Mouse (Mus musculus) ovary, postnatal 36 days (tissue): ENCODE measurements at regions not wholly inside any gene's neighbourhood (a gene's known extent, or its start where the extent isn't known, plus 50 kb on each side); places are given as distances from the start of the nearest gene placed in this dataset.

Experiments
- DNase-seq: peaks from one replicate; pipeline ENCODE4 v3.0.0; 2022; ENCODE audit warnings: low spot score, mixed read lengths

DNA sequence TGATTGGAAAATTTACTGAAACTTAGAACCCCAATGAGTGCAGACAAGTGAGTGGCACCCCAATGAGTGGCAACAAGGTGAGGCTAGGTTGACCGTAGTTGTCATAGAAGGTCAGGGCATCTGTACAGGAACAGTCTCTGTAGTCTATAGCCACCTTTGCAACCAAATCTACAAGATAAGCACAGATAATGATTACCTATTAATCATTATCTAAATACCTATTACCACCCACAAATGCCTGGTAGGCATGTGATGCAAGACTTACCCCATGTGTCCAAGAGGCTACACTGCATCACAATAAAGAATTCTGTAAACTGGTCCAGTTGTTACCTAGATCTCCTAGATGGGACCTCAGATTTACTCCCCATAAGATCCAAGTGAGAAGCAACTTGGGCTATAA lies 778.7 kb downstream of the Cntnap5b start:
- no peak for DNase-seq

- peak; percentile 16 for DNase-seq
Measured at GRCm38 (mm10) chr1:100556937-100557336, 784.4 kb downstream of the Cntnap5b start.
